13 mouse cellular contexts compared by ENCODE assay signal in the genomic region with DNA sequence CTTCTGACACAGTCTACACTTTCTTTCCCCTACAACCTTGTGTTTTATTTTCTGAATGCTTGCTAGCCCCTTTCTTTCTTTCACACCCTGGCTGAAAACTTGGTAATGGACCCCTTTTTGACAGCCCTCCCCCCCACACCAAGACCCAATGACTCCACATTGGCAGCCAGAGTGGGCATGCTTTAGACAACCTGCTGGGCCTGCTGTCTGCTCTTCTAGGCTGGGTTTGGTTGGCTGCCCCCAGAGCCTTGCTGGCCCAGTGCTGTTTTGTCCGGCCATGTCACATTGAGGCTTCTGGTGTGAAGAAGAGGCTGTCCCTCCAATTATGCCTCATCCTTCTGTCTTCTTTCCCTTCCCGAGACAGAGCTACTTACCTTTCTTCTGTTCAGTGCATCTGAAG.
"Had no signal": no experiment of that assay in that cellular context is flagged by ENCODE, and none has a peak within 500 bp of the region (broad histone marks: within the 10 kb centered on the region; RNA-seq: fewer than 3 reads in every experiment).

No protein-coding gene starts in this region.

- DNase-seq: gastrocnemius, adult 2 months; gastrocnemius, postnatal 10 days; gastrocnemius, postnatal 25 days; heart, adult 18-20 months; heart, postnatal 10 days; heart, postnatal 4 days; kidney, adult 18-20 months; kidney, adult 8-10 months; kidney, postnatal 10 days; kidney, postnatal 4 days; liver; liver, embryonic 13.5 days; liver, postnatal 0 days had no signal
